Mouse (Mus musculus): ENCODE results near the gene Ube2e2.

DNA sequence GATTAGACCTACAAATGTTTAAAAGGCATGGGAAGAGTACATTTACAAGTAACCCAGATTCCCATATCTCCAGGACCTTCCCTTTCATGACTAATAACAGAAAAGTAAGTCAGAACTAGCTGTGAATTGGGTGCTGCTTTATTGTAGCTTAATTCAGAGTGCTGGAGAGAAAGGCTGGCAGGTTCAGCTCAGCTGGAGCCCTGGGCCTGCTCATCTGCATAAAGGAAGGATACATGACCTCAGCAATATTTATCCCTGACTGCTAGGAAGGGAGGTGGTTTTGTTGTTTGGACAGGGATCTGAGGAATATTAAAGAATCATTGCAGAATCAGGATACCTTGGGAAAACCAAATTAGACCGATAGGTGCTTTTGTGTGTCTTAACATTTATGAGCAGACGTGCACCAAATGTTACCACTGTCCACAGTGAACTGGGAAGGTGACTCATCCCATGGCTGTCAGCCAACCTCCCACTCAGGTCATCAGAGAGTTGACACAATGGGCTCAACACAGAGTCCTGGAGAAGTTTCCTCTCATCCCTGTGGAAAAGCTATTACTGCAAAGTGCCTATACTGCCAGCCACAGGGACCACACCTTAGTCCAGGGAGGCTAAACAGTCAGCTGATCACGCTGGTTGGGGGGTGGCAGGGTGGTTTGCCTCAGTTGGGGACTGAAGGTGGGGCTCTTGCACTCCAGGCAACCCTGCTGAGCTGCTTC lies 215.8 kb downstream of the Ube2e2 start:
- no peak for TF ChIP-seq EP300 (IDR thresholded peaks at IDR 0.05; ENCODE audit: low read depth)
- no peak for TF ChIP-seq CTCF (IDR thresholded peaks at IDR 0.05; ENCODE audit: low read depth)
